Mouse (Mus musculus): ENCODE data around the gene Fxn. TPM values are rescaled to one million over a fixed set of nuclear protein-coding genes. Genes with fewer than 3 reads are reported as not detected.
"Not testable (repeated sequence)": the region's sequence is repeated elsewhere in the genome, so short reads cannot be mapped to it uniquely, and the experiment has no call there.

Fxn gene
- total RNA-seq, 4 experiments from 2014 or later: 7.4 to 9.5 (median 8.6) TPM

GRCm38 (mm10) chr19:24243340-24243739 is 37.1 kb downstream of the Fxn start:
- no peak for DNase-seq (ENCODE audit: low spot score in 2 of 2)

- DNase-seq (ENCODE audit: low spot score in 2 of 2): no peak
Observed at GRCm38 (mm10) chr19:24241799-24242546, 38.4 kb downstream of the Fxn start.

DNA sequence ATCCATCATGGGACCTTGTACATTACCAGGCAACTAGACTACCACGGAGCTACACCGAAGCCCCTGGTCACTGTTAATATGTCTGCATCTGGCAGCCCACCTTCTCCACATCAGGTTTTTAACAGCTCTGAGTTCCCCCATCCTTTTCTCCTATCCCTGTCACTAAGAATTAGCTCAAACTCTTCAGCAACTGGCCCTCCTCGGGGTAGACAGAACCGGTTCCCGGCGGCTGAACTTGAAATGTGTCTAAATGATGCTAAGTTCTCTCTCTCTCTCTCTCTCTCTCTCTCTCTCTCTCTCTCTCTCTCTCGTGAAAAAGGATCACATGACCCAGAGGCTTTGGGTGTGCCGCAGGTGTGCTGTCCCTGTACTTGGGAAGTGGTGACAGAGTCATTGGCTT is 39.1 kb downstream of the Fxn start:
- no peak for DNase-seq (ENCODE audit: low spot score in 2 of 2)

DNA sequence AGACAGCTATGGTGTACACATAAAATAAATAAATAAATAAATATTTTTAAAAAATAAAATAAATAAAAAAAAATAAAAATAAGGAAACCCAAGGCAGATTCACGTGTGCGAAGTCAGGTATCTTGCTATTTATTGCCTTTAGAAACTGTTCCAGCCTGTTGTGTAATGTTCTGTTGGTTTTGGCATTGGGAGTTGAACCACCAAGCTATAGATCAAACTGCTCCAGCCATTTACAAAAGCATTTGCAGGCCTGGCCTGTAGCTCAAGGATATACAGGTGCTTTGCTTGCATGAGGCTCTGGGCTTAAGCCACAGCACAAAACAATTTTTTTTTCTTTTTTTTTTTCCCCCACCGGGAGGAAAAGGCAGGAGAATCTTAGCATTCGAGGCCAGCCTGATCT is 42.4 kb downstream of the Fxn start:
- DNase-seq (ENCODE audit: low spot score in 2 of 2): no peak

GRCm38 (mm10) chr19:24232356-24232755 is 48.0 kb downstream of the Fxn start:
- DNase-seq (ENCODE audit: low spot score in 2 of 2): not testable (repeated sequence)

DNA sequence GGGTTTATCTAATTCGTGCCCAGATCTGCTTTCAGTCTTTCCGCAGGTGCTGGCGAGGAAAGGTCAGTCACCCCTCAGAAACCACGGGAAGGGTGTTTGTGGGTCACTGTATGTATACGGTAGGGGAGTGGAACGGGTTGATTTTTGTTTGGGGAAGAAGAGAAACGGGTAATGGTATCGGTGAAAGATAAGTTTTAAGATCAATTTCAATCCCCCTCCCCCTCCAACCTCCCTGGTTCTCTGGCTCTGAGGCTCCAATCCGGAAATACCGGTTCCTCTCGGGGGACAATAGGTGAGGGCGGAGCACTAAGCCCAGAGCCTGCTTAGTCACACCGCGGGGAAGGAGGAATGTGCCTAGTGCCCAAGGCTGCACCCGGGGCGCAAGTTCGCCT is 55.1 kb downstream of the Fxn start:
- no peak for DNase-seq (ENCODE audit: low spot score in 2 of 2)

- DNase-seq (ENCODE audit: low spot score in 2 of 2): no peak
Observed at GRCm38 (mm10) chr19:24224500-24225304, 55.7 kb downstream of the Fxn start, which contains the start of gene Tjp2. Gene Tjp2 (minus strand): TSS chr19:24225030.

GRCm38 (mm10) chr19:24223851-24224251 is 56.6 kb downstream of the Fxn start:
- no peak for DNase-seq (ENCODE audit: low spot score in 2 of 2)

DNA sequence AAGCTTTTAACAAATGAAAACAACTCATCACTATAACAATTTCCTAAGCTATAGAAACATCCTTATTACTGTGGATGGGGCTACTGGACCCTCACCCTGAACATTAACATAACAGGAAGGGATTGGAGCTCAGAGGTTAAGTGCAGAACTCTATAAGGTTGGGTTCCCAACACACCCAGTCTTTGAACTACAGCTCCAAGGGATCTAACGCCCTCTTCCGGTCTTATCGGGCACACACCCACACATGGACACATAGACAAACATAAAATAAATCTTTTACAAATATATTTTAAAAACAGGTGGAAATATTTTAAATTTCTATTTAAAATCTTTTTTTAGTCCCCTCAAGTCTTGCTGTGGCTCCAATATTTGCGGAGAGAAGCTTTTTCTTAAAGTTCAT is 59.0 kb downstream of the Fxn start:
- DNase-seq (ENCODE audit: low spot score in 2 of 2): no peak

DNA sequence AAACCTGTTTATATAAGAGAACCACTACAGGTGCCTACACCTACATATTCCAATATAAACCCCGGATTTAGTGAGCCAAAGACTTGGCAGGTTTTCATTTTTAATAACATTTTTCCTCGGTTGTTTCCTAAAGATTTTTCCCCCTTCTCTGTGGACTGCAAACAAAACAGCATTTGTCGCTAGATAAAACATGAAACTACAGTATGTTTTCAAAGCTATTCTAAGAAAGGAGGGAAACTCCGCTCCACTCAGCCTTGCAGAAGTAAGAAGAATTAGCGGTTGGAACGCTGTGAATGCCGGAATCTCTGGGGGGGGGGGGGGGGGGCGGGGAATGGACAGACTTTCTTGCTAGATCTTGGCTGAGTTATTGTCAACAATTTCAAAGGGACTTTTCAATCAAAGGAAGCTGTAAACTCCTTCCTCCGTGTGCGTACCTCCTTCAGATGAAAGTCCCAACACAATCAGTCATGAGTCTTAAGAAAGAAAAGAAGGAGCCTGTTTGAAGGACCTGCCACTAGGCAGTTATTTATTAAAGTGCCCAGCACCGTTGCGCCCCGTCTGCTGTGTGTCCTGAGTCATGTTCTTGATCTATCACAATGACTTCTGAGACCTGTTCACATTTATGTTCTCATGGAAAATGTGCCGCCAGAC is 59.5 kb downstream of the Fxn start:
- DNase-seq (ENCODE audit: low spot score in 2 of 2): no peak

DNA sequence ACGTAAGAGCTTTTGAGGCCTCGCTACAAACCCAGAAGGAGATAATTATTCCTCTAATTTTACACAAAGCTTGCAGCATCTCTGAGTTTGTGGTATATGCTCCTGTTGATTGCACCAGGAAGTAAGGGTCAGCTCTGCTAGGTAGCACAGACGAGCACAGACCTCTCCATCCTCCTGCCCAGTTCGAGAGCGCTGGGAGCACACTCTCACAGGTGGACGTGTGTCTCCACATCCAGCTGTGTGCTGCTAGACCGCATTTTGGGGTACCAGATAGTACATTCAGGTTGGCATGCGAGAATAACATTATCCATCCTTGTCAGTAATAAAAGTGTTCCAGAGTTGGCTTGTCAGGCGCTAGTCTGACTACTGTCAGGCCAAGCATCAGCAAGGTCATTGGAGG is 61.4 kb downstream of the Fxn start:
- no peak for DNase-seq (ENCODE audit: low spot score in 2 of 2)

DNA sequence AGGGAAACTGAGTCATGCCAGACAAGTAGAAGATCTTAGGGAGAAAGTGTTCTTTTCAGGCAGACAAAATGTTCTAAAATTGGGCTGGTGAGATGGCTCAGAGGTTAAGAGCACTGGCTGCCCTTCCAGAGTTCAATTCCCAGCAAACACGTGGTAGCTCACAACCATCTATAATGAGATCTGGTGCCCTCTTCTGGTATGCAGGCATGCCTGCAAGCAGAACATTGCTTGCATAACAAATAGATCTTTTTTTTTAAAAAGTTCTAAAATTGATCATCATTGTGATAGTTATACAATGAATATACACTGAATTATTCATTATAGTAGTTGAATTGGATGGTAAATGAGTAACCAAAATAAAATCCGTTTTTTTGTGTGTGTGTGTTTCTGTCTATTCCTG is 62.1 kb downstream of the Fxn start:
- no peak for DNase-seq (ENCODE audit: low spot score in 2 of 2)

DNA sequence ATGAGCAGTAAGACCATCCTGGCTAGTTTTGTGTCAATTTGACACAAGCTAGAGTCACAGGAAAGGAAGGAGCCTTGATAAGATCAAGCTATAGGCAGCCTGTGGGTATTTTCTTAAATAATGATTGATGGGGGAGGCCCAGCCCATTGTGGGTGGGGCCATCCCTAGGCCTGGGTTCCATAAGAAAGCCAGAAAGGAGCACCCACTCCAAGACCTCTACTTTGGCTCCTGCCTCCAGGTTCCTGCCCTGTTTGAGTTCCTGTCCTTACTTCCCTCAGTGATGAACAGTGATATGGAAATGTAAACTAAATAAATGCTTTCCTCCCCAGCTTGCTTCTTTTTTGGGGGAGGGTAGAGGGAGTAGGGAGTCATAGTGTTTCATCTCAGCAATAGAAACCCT is 62.6 kb downstream of the Fxn start:
- DNase-seq (ENCODE audit: low spot score in 2 of 2): no peak

GRCm38 (mm10) chr19:24216771-24217170 is 63.6 kb downstream of the Fxn start:
- DNase-seq (ENCODE audit: low spot score in 2 of 2): no peak

DNA sequence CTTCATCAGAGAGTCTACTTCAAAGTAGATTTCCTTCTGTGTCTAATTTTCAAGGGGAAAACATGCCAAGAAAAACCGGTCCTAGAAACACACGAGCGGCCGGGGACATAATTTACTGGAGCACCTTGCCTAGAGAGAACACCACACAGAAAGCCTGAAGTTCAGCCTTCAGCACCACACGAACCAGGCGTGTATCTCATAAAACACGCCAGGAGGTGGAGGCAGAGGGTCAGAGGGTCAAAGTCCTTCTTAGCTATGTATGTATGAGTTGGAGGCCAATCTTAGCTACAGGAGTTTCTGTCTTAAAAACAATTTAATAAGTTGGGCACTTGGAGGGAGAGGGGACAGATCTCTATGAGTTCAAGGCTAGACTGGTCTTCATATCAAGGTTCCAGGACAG is 65.5 kb downstream of the Fxn start:
- no peak for DNase-seq (ENCODE audit: low spot score in 2 of 2)

DNA sequence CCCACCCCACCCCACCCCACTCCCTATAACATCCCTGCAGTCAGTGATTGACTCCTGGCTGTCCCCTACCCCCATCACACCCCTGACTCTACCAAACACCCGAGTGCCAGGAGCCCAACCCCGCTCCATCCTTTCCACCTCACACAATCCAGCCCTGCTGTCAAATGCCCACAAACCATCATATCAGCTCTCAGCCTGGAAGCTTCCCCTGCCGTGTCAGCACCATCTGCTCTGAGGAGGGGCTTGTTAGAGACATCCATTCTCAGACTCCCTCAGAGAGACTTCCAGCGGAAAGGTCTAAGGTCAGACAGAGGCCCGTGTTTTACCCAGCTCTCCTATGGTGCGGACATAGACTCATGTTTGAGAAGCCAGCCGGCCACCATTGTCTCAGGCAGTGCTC is 67.1 kb downstream of the Fxn start:
- no peak for DNase-seq (ENCODE audit: low spot score in 2 of 2)

GRCm38 (mm10) chr19:24212552-24213249 is 67.7 kb downstream of the Fxn start:
- DNase-seq (ENCODE audit: low spot score in 2 of 2): no peak

All from layer of hippocampus, adult 8-10 months (tissue).